Mouse (Mus musculus) CH12.LX (cell line): ENCODE data around the gene Tut1. TPM values are rescaled to one million over a fixed set of nuclear protein-coding genes. Genes with fewer than 3 reads are reported as not detected.

Experiments
- DNase-seq: peaks from one replicate; pipeline ENCODE4 v3.0.0-alpha.2; 2013; ENCODE audit errors: extremely low read depth
- H3K27ac ChIP-seq: 2 replicates; pipeline ENCODE4 v1.5.1; 2012; ENCODE audit warnings: low read depth, mild to moderate bottlenecking, control low read depth, moderate library complexity; ENCODE audit not compliant: insufficient read depth
- H3K27me3 ChIP-seq: replicated peaks from 2 replicates; pipeline ENCODE3; 2012; ENCODE audit warnings: inconsistent platforms
- H3K36me3 ChIP-seq, 2 experiments: replicated peaks in 1 of 2; 2 replicates each; pipeline versions ENCODE3 to v1.6.1; 2012; ENCODE audit warnings: inconsistent platforms in 1 of 2, low read length in 1 of 2, mild to moderate bottlenecking in 1 of 2, mixed read lengths in 1 of 2, moderate library complexity in 1 of 2; ENCODE audit not compliant: control insufficient read depth in 1 of 2, insufficient read depth in 1 of 2
- H3K4me1 ChIP-seq, 2 experiments: 2 replicates each; pipeline ENCODE4 v1.6.1; 2012; ENCODE audit warnings: inconsistent platforms in 1 of 2, moderate library complexity in 1 of 2; ENCODE audit not compliant: insufficient read depth in 2 of 2, control insufficient read depth in 1 of 2
- H3K4me2 ChIP-seq: 2 replicates; pipeline ENCODE4 v1.6.1; 2012; ENCODE audit warnings: low read depth, mild to moderate bottlenecking, control low read depth; ENCODE audit not compliant: poor library complexity, insufficient read depth, severe bottlenecking
- H3K4me3 ChIP-seq, 3 experiments: fragments of 150-350 bp in 1 of 3; sonication (generic) in 1 of 3; replicated peaks in 1 of 3; 2 replicates each; pipeline versions ENCODE3 to v1.5.1; 2011 to 2012; ENCODE audit warnings: low read depth in 2 of 3, low read length in 2 of 3, mild to moderate bottlenecking in 2 of 3, moderate library complexity in 2 of 3, control low read depth in 1 of 3, improper control_type of control experiment in 1 of 3, inconsistent platforms in 1 of 3, mixed read lengths in 1 of 3; ENCODE audit not compliant: poor library complexity in 1 of 3
- H3K79me2 ChIP-seq: replicated peaks from 2 replicates; pipeline ENCODE4 v1.6.1; 2012; ENCODE audit warnings: mild to moderate bottlenecking, moderate library complexity; ENCODE audit not compliant: control insufficient read depth, poor library complexity, insufficient read depth, severe bottlenecking; ENCODE audit errors: extremely low read depth
- H3K9ac ChIP-seq: 2 replicates; pipeline ENCODE4 v1.6.1; 2012; ENCODE audit warnings: low read depth, mild to moderate bottlenecking, control low read depth, moderate library complexity; ENCODE audit not compliant: insufficient read depth
- H3K9me3 ChIP-seq: replicated peaks from 2 replicates; pipeline ENCODE3; 2012; ENCODE audit warnings: low read length, inconsistent platforms, mixed read lengths
- BHLHE40 ChIP-seq: IDR thresholded peaks from 2 replicates; pipeline ENCODE4 v1.6.1; 2011; ENCODE audit warnings: mild to moderate bottlenecking, low read depth, low read length, improper control_type of control experiment
- CHD1 ChIP-seq: IDR thresholded peaks from 2 replicates; pipeline ENCODE4 v1.6.1; 2012; ENCODE audit warnings: low read depth, low read length, improper control_type of control experiment, inconsistent platforms
- E2F4 ChIP-seq: IDR thresholded peaks from 2 replicates; pipeline ENCODE4 v1.6.1; 2011; ENCODE audit warnings: low read depth, low read length, improper control_type of control experiment; ENCODE audit not compliant: insufficient replicate concordance
- EP300 ChIP-seq: IDR thresholded peaks from 2 replicates; pipeline ENCODE4 v1.6.1; 2011; ENCODE audit warnings: low read length, improper control_type of control experiment
- ETS1 ChIP-seq: conservative IDR thresholded peaks from 2 replicates; pipeline ENCODE4 v1.6.1; 2012; ENCODE audit warnings: low read depth, mild to moderate bottlenecking, inconsistent platforms, low read length, improper control_type of control experiment, moderate library complexity
- GABPA ChIP-seq: IDR thresholded peaks from 2 replicates; pipeline ENCODE4 v1.6.1; 2012; ENCODE audit warnings: low read depth, low read length, improper control_type of control experiment, inconsistent platforms; ENCODE audit not compliant: insufficient replicate concordance
- HCFC1 ChIP-seq: IDR thresholded peaks from 2 replicates; pipeline ENCODE4 v1.6.1; 2012; ENCODE audit warnings: low read depth, mild to moderate bottlenecking, inconsistent platforms, low read length, improper control_type of control experiment
- JUN ChIP-seq: IDR thresholded peaks from 2 replicates; pipeline ENCODE4 v1.6.1; 2011; ENCODE audit warnings: low read depth, mild to moderate bottlenecking, low read length, improper control_type of control experiment, moderate library complexity; ENCODE audit not compliant: insufficient read depth
- MAX ChIP-seq: IDR thresholded peaks from 2 replicates; pipeline ENCODE4 v1.6.1; 2011; ENCODE audit warnings: low read length, improper control_type of control experiment
- MXI1 ChIP-seq: IDR thresholded peaks from 2 replicates; pipeline ENCODE4 v1.6.1; 2011; ENCODE audit warnings: mild to moderate bottlenecking, low read depth, low read length, improper control_type of control experiment
- POLR2A ChIP-seq: IDR thresholded peaks from 2 replicates; pipeline ENCODE4 v1.6.1; 2011; ENCODE audit warnings: low read depth, mild to moderate bottlenecking, improper control_type of control experiment, low read length
- POLR2AphosphoS2 ChIP-seq: IDR thresholded peaks from 2 replicates; pipeline ENCODE4 v1.6.1; 2011; ENCODE audit warnings: low read depth, low read length, improper control_type of control experiment
- RAD21 ChIP-seq: IDR thresholded peaks from 2 replicates; pipeline ENCODE4 v1.6.1; 2011; ENCODE audit warnings: low read depth, mild to moderate bottlenecking, low read length, improper control_type of control experiment, moderate library complexity
- SMC3 ChIP-seq: IDR thresholded peaks from 2 replicates; pipeline ENCODE4 v1.6.1; 2011; ENCODE audit warnings: low read depth, low read length, improper control_type of control experiment
- TBP ChIP-seq: conservative IDR thresholded peaks from 2 replicates; pipeline ENCODE4 v1.6.1; 2011; ENCODE audit warnings: low read depth, low read length, improper control_type of control experiment
- USF2 ChIP-seq: conservative IDR thresholded peaks from 2 replicates; pipeline ENCODE4 v1.6.1; 2011; ENCODE audit warnings: low read depth, low read length, improper control_type of control experiment
- ZC3H11A ChIP-seq: IDR thresholded peaks from 2 replicates; pipeline ENCODE4 v1.6.1; 2012; ENCODE audit warnings: low read depth, mild to moderate bottlenecking, inconsistent platforms, low read length, improper control_type of control experiment
- ZMIZ1 ChIP-seq: IDR thresholded peaks from 2 replicates; pipeline ENCODE4 v1.6.1; 2012; ENCODE audit warnings: low read depth, mild to moderate bottlenecking, inconsistent platforms, low read length, improper control_type of control experiment
- ZNF384 ChIP-seq: IDR thresholded peaks from 2 replicates; pipeline ENCODE4 v1.6.1; 2012; ENCODE audit warnings: low read depth, low read length, improper control_type of control experiment, inconsistent platforms
- dilution Hi-C: fragments of 300-500 bp; cut with MboI; formaldehyde crosslinking; loops from 2 replicates; pipeline ENCODE4 v1.14.3; 2020; ENCODE audit warnings: low sequenced_read_pairs; ENCODE audit not compliant: extremely low pct_unique_long_range_greater_than_20kb, extremely low pct_ligation_motif_present
- in situ Hi-C: fragments of 300-500 bp; cut with MboI; formaldehyde crosslinking; loops from 3 replicates; pipeline ENCODE4 v1.14.3; 2019; ENCODE audit warnings: low sequenced_read_pairs, low pct_ligation_motif_present, low pct_unique_long_range_greater_than_20kb, mixed read lengths
- polyA plus RNA-seq: library from polyadenylated mRNA; unstranded; fragments of >175 nt; gene quantifications from 2 replicates; pipeline ENCODE4 v1.2.1, GENCODE M21; 2012; ENCODE audit warnings: low read depth; ENCODE audit not compliant: insufficient read length
- total RNA-seq, 2 experiments: library from RNA; depleted of rRNA; stranded (reverse); fragments of 300-350 nt in 1 of 2; fragments of >200 nt in 1 of 2; gene quantifications; 2 replicates each; pipeline ENCODE4 v1.2.3; 2012 to 2014

Tut1 gene
- total and polyA plus RNA-seq, 3 experiments, result 40.4 to 54.9 (median 47.7) TPM

DNA sequence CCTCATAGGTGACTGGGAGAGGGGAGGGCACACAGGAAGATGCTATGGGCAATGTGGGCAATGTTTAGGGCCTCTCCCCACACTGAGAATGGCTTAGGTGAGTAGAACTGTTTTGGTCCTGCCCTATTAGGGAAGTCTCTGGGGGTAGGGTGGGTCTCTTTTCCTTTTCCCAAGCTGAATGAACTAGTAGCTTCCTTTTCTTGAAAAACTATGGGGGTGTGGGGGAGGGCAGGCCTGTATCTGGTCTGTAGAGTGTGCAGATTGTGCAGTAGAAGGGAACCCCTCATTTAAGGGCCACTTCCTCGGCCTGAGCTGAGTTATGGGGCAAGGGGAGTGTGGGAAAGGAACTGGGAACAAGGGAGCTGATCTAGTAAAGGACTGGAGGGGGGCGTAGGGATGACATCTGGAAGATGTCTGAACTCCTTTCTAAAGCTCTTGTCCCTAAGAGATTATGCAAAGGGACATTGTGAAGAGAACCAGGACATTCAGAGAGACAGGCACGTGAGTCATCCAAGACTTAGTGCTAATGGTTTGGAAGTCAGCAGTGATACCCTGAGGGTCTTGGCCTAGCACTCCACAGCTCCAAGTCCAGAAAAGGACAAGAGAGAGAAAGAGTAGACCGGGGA, 37.7 kb downstream of the Tut1 start:
- Histone ChIP-seq H3K9me3 (no peaks in the 10 kb centered on the region), H3K4me1 (peaks cover 28 to 78% of the 10 kb centered on the region in 2 experiments), H3K27ac (peak overlapping the region; percentile 97), H3K27me3 (peaks cover 14% of the 10 kb centered on the region), H3K36me3 (no peaks in the 10 kb centered on the region), H3K4me3 (no peak overlapping the region), H3K4me2 (peak overlapping the region; percentile 45), H3K9ac (peak overlapping the region; percentile 31; the same call in 1 of the 2 replicates), H3K79me2 (peaks cover 40% of the 10 kb centered on the region)
- TF ChIP-seq BHLHE40 (peak; percentile 60), POLR2A (no peak), E2F4 (no peak)
- dilution Hi-C loops (no loop called here), in situ Hi-C loops (loop anchor here (5.0 to 10.0 kb wide), 2 partner anchors 63 to 86 kb away; no protein-coding TSS in a partner anchor)
- no peak for DNase-seq

GRCm38 (mm10) chr19:8991871-8992735, 38.5 kb downstream of the Tut1 start:
- peak overlapping the region; percentile 31 for H3K9ac ChIP-seq
- DNase-seq, result no peak
- H3K79me2 ChIP-seq, result peaks cover 47% of the 10 kb centered on the region
- in situ Hi-C loops, result loop anchor here (5.0 to 10.0 kb wide), 2 partner anchors 63 to 85 kb away; no protein-coding TSS in a partner anchor
- dilution Hi-C loops, result no loop called here
- H3K36me3 ChIP-seq, result no peaks in the 10 kb centered on the region
- H3K4me1 ChIP-seq, result peaks cover 32 to 86% of the 10 kb centered on the region in 2 experiments
- TF ChIP-seq MAX, result peak; percentile 88
- TF ChIP-seq RAD21, result no peak
- 0 out of 2 replicates have a peak, but pooled peaks have one; percentile 35 for TF ChIP-seq MXI1
- peak overlapping the region; percentile 97 for H3K27ac ChIP-seq
- H3K9me3 ChIP-seq, result no peaks in the 10 kb centered on the region
- peak overlapping the region in 2 of 3 experiments; percentile 11 to 28 for H3K4me3 ChIP-seq
- peaks cover 14% of the 10 kb centered on the region for H3K27me3 ChIP-seq
- peak overlapping the region; percentile 45 for H3K4me2 ChIP-seq

DNA sequence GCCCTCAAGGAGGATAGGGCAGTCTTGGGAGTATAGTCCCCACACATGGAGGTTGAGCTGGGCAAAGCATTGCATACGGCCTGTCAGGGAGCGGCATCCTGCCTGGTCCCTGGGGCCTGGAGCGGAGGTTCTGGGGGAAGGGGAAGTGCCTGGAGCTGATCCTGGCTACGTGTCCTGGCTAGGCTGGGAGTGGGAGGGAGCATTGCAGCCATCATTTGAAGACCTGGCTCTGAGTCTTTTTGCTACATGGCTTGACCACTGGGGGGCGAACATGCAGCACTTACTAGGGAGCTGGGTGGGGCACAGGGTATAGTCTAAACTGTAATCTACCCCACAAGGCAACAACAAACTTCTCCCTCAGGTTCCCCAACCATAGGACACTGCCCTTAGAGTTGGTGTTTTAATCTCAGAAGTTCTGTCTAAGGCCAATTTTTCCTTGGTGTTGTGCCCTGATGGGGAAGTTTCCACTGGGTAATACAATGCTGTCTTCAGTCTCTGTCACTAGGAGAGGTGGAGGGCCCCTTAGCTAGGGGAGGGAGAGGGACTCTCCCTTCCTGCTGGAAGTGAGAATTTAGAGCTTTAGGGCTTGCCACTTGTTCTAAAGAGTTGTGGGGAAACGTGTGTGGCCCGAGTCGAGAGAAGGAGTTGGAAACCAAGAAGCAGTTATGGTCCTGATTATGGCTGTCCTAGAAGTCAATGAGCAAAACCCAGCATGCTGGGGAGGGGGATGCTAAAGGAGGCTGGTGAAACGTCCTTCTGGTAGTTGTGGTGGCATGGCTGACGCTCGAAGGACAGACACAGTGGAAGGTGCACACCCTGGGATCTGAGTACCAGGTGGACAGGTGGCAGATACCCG, 39.4 kb downstream of the Tut1 start:
- in situ Hi-C loops, result loop anchor here (5.0 to 10.0 kb wide), 2 partner anchors 62 to 84 kb away; no protein-coding TSS in a partner anchor
- no peaks in the 10 kb centered on the region for H3K9me3 ChIP-seq
- H3K79me2 ChIP-seq, result peaks cover 55% of the 10 kb centered on the region
- H3K36me3 ChIP-seq, result no peaks in the 10 kb centered on the region
- dilution Hi-C loops, result no loop called here
- peak overlapping the region; percentile 45 for H3K4me2 ChIP-seq
- peaks cover 33 to 92% of the 10 kb centered on the region in 2 experiments for H3K4me1 ChIP-seq
- H3K27me3 ChIP-seq, result peaks cover 14% of the 10 kb centered on the region
- peak overlapping the region; percentile 31 for H3K9ac ChIP-seq
- H3K4me3 ChIP-seq, result peak overlapping the region; percentile 32 to 50 (median 36)
- peak overlapping the region; percentile 97 for H3K27ac ChIP-seq
- DNase-seq, result peak; percentile 88
- TF ChIP-seq TBP (no peak; the same call in 1 of the 2 replicates), ETS1 (peak; percentile 62), MXI1 (peak; percentile 88), ZC3H11A (peak; percentile 80), CHD1 (peak; percentile 45; the same call in 1 of the 2 replicates), USF2 (no peak), HCFC1 (peak; percentile 12; the same call in 1 of the 2 replicates), ZMIZ1 (no peak), ZNF384 (peak; percentile 31; the same call in 1 of the 2 replicates), POLR2AphosphoS2 (no peak), GABPA (no peak), SMC3 (peak; percentile 98), EP300 (peak; percentile 85), JUN (no peak)
